9 mouse cellular contexts compared by ENCODE assay signal in genomic region chr12:80290964-80291363, GRCm38 (mm10). TPM values are rescaled to one million over a fixed set of nuclear protein-coding genes. Genes with fewer than 3 reads are reported as not detected.
A peak's percentile ranks its signal among the peaks of the same experiment; 100 is the strongest.
DNase-seq lines count a peak whose midpoint lies in the region; TF ChIP-seq lines count a peak whose summit lies in the region.
"Had no signal": no experiment of that assay in that cellular context is flagged by ENCODE, and none has a peak within 500 bp of the region (broad histone marks: within the 10 kb centered on the region; RNA-seq: fewer than 3 reads in every experiment).

No protein-coding gene starts in this region.

- intact Hi-C loops in left cerebral cortex, postnatal 36 days (cut with DNase I): no loop called here
- intact Hi-C loops in gastrocnemius, postnatal 36 days (cut with DNase I): no loop called here

- no peak for TF ChIP-seq POLR2A in brain, embryonic 14.5 days (IDR thresholded peaks at IDR 0.05; ENCODE audit: borderline replicate concordance, extremely low read depth, insufficient read depth, insufficient read length, poor library complexity, severe bottlenecking)

- DNase-seq in layer of hippocampus, adult 11-12 months (ENCODE audit: low spot score): peak; percentile 24
- DNase-seq in layer of hippocampus, adult 9-10 months (ENCODE audit: low spot score): no peak
- DNase-seq in brain, embryonic 14.5 days (ENCODE audit: low read depth): peak; percentile 17
- DNase-seq in frontal cortex, postnatal 10 days (ENCODE audit: low spot score in 2 of 2): peak; percentile 14 to 22
- DNase-seq in left cerebral cortex, postnatal 36 days (ENCODE audit: low spot score in 2 of 2): peak; percentile 10 to 18
- DNase-seq in adrenal gland, adult (ENCODE audit: inconsistent age in 2 of 2, low spot score in 1 of 2): no peak
- no peak for DNase-seq in gastrocnemius, postnatal 36 days
- DNase-seq: gastrocnemius, adult 2 months; midbrain, embryonic 14.5 days had no signal

- TF ChIP-seq CTCF in brain, embryonic 14.5 days (IDR thresholded peaks at IDR 0.05; ENCODE audit: borderline replicate concordance, extremely low read depth, insufficient read depth, insufficient read length): no peak

RNA-seq across cellular contexts. Expression of gene Actn1, which starts 30.8 kb away (rescaled TPM):
- polyA plus RNA-seq in brain, embryonic 14.5 days (2012; rRNA removed): 25.1 and 30.5 TPM in 2 replicates
- 100 to 1,000 TPM; 106 to 146 TPM for total RNA-seq in left cerebral cortex, postnatal 36 days (2021)
- total RNA-seq in gastrocnemius, postnatal 36 days (2021): 1 to 10 TPM; 7.3 to 9.0 TPM

Comparison
In these comparisons a context has a peak if more than half of its experiments do, and no peak if none do; other contexts are left out.
1. DNase-seq: peak in layer of hippocampus, adult 11-12 months (single experiment), brain, embryonic 14.5 days (single experiment), frontal cortex, postnatal 10 days (2 of 2) and left cerebral cortex, postnatal 36 days (2 of 2); none in layer of hippocampus, adult 9-10 months (single experiment), adrenal gland, adult (0 of 2) and gastrocnemius, postnatal 36 days (0 of 2).
2. RNA of gene Actn1, which starts 30.8 kb away (total RNA-seq): 106 to 146 TPM in left cerebral cortex, postnatal 36 days; 7.3 to 9.0 TPM in gastrocnemius, postnatal 36 days; every median in the first group is over 10 times any median in the second.